Mouse (Mus musculus) bone marrow, adult 2 months (tissue): ENCODE data around the gene E2f2. TPM values are rescaled to one million over a fixed set of nuclear protein-coding genes. Genes with fewer than 3 reads are reported as not detected.

Experiments
- H3K27ac ChIP-seq: fragments of 200-500 bp; 2 replicates; pipeline ENCODE4 v1.5.1; 2012; ENCODE audit warnings: low read depth, mild to moderate bottlenecking, control low read depth, inconsistent platforms, low read length; ENCODE audit not compliant: control insufficient read depth, poor library complexity, insufficient read depth
- H3K4me1 ChIP-seq: fragments of 200-500 bp; 2 replicates; pipeline ENCODE4 v1.6.1; 2011; ENCODE audit warnings: low read length; ENCODE audit not compliant: control insufficient read depth, insufficient read depth
- H3K4me3 ChIP-seq: fragments of 200-500 bp; replicated peaks from 2 replicates; pipeline ENCODE3; 2011; ENCODE audit warnings: mild to moderate bottlenecking, low read depth, low read length, control low read depth; ENCODE audit not compliant: control insufficient read depth
- CTCF ChIP-seq: fragments of 200-500 bp; IDR thresholded peaks from 2 replicates; pipeline ENCODE4 v1.5.1; 2011; ENCODE audit warnings: low read length, control low read depth; ENCODE audit not compliant: control insufficient read depth, insufficient read depth
- POLR2A ChIP-seq: fragments of 200-500 bp; IDR thresholded peaks from 2 replicates; pipeline ENCODE4 v1.6.1; 2011; ENCODE audit warnings: low read depth, mild to moderate bottlenecking, control low read depth, low read length, borderline replicate concordance; ENCODE audit not compliant: control insufficient read depth
- WGBS: fragments of 180-500 bp; shearing (Covaris S2); methylation state at CpG from one replicate; pipeline ENCODE4 v1.1.7; 2018; 5-methylcytosine and 5-hydroxymethylcytosine counted together
- polyA plus RNA-seq: library from polyadenylated mRNA; stranded (reverse); fragments of >200 nt; gene quantifications from 2 replicates; pipeline ENCODE4 v1.2.4, GENCODE M21; 2011; ENCODE audit warnings: low replicate concordance; ENCODE audit not compliant: missing spikeins, insufficient read depth, insufficient read length

E2f2 gene
- polyA plus RNA-seq, 1 experiment = 157 TPM

DNA sequence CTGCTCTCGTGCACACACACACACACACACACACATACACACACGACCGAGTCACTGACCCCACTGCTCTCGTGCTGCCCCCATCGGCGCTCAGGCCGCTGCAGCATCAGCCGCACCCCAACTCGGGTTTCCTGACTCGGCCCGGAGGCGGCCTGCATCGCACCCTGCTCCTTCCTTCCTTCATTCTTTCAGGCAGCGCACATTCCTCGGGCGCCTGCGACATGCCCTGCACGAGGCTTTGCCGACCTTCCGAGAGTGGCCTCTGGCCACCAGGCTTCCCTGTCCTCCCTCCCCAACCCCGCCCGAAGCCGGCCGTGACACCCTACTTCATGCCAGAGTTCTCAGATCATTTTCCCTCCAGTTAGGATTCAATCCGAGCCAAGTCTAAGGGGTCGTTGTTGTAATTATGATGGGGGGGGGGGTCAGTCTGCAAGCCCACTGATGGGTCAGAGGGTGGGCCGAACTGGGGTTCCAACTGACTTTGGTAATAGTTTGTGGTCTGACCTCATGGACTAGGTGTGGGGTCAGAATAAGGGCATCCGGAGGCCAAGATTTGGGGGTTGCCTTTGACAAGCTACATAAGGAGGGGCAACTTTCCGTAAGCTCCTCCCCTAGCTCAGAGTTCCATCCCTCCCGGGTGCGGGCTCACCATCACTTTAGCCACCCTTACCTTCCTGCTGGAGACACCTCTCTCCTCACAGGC, 23.7 kb upstream of the E2f2 start:
- peaks cover 1% of the 10 kb centered on the region; the same call in 1 of the 2 replicates for H3K4me1 ChIP-seq
- H3K27ac ChIP-seq = no peak overlapping the region
- 16% methylated on average over 31 of the region's 31 CpGs for whole genome bisulfite sequencing
- TF ChIP-seq POLR2A (no peak), CTCF (no peak)
- no peak overlapping the region for H3K4me3 ChIP-seq

DNA sequence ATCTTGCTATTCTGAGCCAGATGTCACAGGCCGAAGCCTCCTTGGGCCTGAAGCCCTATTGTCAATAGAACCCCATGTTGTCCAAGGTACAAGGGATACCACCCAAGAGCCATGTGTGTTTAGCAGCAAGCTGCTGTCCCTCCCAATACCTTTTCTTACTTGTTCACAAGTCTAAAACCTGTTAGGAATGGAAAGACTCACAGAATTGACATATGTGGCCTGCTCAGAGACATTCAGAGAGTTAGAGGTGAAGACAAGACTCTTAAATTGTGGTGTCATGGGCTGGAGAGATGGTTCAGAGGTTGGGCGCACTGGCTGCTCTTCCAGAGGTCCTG, 23.2 kb upstream of the E2f2 start:
- Histone ChIP-seq H3K4me3 (no peak overlapping the region), H3K4me1 (peaks cover 1% of the 10 kb centered on the region; the same call in 1 of the 2 replicates), H3K27ac (no peak overlapping the region)
- TF ChIP-seq CTCF (no peak), POLR2A (no peak)
- WGBS = 86% methylated on average over 2 of the region's 2 CpGs

DNA sequence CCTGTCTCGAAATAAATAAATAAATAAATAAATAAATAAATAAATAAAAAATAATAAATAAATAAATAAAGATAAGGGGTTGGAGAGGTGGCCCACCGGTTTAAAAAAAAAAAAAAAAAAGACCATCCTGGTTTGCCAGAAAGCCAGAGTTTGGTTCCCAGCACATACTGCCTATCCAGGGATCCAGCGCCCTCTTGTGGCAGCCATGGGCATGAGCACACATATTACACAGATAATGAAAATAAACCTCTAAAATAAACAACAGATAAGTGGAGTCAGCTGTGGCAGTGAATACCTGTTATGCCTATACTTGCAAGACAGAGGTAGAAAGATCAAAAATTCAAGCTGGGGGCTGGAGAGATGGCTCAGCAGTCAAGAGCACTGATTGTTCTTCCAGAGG, 22.5 kb upstream of the E2f2 start:
- 43% methylated on average over 3 of the region's 3 CpGs for WGBS
- TF ChIP-seq CTCF (peak; percentile 87), POLR2A (no peak)
- Histone ChIP-seq H3K4me3 (no peak overlapping the region), H3K27ac (no peak overlapping the region), H3K4me1 (peaks cover 1% of the 10 kb centered on the region; the same call in 1 of the 2 replicates)

DNA sequence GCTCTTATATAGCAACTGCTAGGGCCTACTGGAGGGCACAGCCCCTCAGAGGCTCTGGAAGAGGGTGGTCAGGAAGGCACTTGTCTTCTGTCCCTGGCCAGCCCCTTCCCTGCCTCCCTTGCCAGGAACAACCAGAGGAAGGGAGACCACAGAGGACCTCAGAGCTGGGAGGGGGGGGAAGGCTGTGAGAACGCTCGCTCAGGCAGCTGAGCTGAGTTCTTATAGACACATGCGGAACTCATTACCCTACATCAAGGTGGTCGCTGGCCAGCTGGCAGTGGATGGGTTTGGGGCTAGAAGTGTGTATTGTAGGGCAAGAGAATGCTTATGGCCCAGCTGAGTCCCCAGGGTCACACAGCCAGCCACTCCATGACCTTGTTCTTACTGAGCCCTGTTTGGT, 21.6 kb upstream of the E2f2 start:
- TF ChIP-seq CTCF = no peak
- no peak for TF ChIP-seq POLR2A
- Histone ChIP-seq H3K27ac (no peak overlapping the region), H3K4me3 (no peak overlapping the region), H3K4me1 (peaks cover 1% of the 10 kb centered on the region; the same call in 1 of the 2 replicates)
- 80% methylated on average over 4 of the region's 4 CpGs for WGBS

DNA sequence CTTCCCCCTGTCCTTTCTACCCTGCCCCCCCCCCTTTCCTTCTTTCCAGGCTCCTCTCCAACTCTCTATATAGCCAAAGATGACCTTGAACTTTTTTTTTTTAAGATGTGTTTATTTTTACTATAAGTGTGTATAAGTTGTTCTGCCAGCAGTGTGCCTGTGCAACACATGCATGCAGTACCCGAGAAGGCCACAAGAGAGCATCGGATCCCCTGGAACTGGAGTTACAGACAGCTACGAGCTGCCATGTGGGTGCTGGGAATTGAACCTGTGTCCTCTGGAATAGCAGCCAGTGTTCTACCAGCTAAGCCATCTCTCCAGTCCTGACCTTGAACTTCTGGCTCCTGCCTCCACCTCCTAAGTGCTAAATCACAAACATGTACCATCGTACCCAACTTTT, 19.4 kb upstream of the E2f2 start:
- Histone ChIP-seq H3K4me3 (no peak overlapping the region), H3K27ac (no peak overlapping the region), H3K4me1 (no peaks in the 10 kb centered on the region)
- WGBS = 74% methylated on average over 4 of the region's 4 CpGs
- TF ChIP-seq CTCF (no peak), POLR2A (no peak)

DNA sequence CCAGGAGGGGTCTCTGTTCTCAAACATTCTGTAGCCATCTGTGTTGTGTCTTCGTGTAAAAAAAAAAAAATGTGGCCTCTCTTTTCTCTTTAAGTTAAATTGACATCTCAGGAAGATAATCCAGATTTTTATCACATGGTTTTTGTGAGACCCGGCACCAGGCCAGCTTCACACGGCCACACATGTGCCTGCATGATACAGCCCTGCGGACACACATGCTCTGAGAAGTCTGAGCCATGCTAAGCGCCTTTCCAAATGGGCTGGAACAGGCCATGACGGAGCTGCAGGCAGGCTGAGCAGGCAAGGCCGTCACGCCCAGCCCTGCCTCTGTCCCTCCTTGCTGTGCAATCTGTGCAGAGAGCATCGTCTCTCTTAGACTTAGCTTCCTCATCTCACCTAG, 17.7 kb upstream of the E2f2 start:
- H3K4me1 ChIP-seq = no peaks in the 10 kb centered on the region
- WGBS = 75% methylated on average over 9 of the region's 9 CpGs

DNA sequence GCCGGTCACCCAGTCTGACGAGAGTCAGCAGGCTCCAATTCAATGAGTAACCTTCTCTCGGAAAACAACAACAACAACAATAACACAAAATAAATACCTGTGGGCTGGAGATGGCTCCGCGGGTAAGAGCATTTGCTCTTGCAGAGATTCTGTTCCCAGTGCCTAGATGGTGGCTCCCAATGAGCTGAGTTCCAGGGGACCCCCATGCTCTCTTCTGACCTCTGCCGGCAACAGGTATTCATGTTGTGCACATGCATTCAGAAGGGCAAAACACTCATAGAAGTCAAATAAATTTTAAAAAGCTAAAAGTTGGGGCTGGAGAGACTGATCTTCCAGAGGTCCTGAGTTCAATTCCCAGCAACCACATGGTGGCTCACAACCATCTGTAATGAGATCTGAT, 13.7 kb upstream of the E2f2 start:
- 77% methylated on average over 6 of the region's 6 CpGs for WGBS
- H3K27ac ChIP-seq = no peak overlapping the region
- no peak overlapping the region for H3K4me3 ChIP-seq
- no peaks in the 10 kb centered on the region for H3K4me1 ChIP-seq
- TF ChIP-seq CTCF = no peak
- no peak for TF ChIP-seq POLR2A

More for the DNA sequence above, 17.7 kb upstream of the E2f2 start:
- H3K4me3 ChIP-seq = no peak overlapping the region
- H3K27ac ChIP-seq = no peak overlapping the region
- TF ChIP-seq CTCF = no peak
- TF ChIP-seq POLR2A = no peak

DNA sequence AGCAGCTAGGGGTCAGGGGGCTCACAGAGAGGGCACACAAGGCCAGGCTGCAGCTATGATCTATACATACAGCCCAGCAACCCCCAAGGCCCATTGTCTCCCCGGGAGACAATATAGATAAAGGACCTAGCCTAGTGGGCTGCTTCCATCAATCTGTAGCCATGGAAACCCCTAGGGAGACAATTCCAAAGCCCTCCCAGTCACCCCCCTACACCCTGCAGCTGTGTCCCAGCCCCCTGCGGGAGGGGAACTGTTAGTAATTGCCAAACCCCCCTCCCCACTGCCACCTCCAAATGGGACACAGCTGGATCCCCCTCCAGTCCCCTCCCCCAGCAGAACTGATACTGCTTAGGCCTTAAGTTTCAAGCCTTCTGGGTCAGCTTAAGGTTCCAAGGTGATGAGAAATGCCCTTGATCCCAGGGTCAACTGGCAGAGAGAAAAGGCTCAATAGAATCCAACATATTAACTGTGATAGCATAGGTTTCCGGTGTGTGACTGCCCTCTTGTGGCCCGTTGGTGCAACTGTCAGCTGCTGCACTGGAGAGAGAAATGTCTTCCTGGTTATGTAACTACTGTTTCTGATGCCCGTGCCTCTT, 12.3 kb upstream of the E2f2 start:
- Histone ChIP-seq H3K27ac (no peak overlapping the region), H3K4me1 (no peaks in the 10 kb centered on the region), H3K4me3 (no peak overlapping the region)
- TF ChIP-seq POLR2A (no peak), CTCF (peak; percentile 95)
- WGBS = 26% methylated on average over 5 of the region's 5 CpGs

DNA sequence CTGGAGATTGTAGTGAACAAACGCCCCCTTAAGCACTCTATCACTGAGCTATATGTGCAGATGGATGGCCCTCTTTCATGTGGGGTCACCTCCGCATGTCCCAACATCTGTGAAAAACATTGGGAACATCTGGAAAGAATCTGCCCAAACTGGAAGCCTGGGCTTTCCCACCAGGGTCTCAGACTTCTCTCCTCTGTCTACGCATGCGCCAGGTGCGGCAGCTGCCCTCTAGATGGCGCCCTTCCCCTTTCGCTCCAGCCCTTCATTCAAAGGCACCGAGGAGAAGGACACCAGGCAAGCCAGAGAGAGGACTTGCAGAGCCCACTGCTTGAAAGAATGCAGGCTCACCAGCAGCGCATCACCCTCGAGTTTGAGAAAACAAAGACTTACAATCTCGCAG, 8.7 kb upstream of the E2f2 start:
- WGBS = 3% methylated on average over 11 of the region's 11 CpGs
- TF ChIP-seq POLR2A (no peak), CTCF (peak; percentile 99)
- Histone ChIP-seq H3K27ac (no peak overlapping the region), H3K4me1 (no peaks in the 10 kb centered on the region), H3K4me3 (no peak overlapping the region)

DNA sequence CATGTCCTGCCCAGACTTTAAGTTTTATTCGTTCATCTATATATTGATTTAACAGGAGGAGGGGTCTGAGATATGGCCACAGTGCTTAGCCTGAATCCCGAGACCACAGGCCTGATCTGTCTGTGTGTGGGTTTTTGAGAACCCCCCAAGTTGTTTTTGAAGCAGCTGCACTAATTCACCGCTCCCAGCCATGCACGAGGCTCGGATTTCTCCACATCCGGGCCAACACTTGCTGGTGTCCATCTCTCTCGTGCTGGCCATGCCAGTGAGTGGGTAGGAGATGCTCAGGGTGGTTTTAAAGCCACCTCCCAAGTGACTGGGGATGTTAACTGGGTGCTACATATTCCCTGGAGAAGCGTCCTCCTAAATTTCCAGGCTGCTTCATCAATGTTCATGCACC, 7.2 kb upstream of the E2f2 start:
- H3K4me1 ChIP-seq = no peaks in the 10 kb centered on the region
- H3K27ac ChIP-seq = no peak overlapping the region
- 86% methylated on average over 8 of the region's 8 CpGs for WGBS
- TF ChIP-seq CTCF (no peak), POLR2A (no peak)
- no peak overlapping the region for H3K4me3 ChIP-seq
